Mouse (Mus musculus) heart, adult 2 months (tissue): ENCODE measurements at regions not wholly inside any gene's neighbourhood (a gene's known extent, or its start where the extent isn't known, plus 50 kb on each side); places are given as distances from the start of the nearest gene placed in this dataset.

Experiments used
- DNase-seq, 2 experiments: peaks; one replicate each; pipeline ENCODE4 v3.0.0; 2021
- H3K27ac ChIP-seq: fragments of 200-600 bp; 2 replicates; pipeline ENCODE4 v1.8.1; 2022
- H3K27me3 ChIP-seq: fragments of 200-500 bp; 2 replicates; pipeline ENCODE4 v1.6.1; 2012; ENCODE audit warnings: mild to moderate bottlenecking, low read length, inconsistent platforms, mixed read lengths; ENCODE audit not compliant: control insufficient read depth, insufficient read depth
- H3K36me3 ChIP-seq: fragments of 200-500 bp; 2 replicates; pipeline ENCODE4 v1.6.1; 2012; ENCODE audit warnings: low read length, inconsistent platforms; ENCODE audit not compliant: control insufficient read depth, insufficient read depth
- H3K4me1 ChIP-seq: fragments of 200-500 bp; 2 replicates; pipeline ENCODE4 v1.6.1; 2011; ENCODE audit warnings: low read length; ENCODE audit not compliant: control insufficient read depth, insufficient read depth
- H3K4me3 ChIP-seq: fragments of 200-600 bp; 2 replicates; pipeline ENCODE4 v1.8.1; 2022
- H3K79me2 ChIP-seq: fragments of 200-500 bp; replicated peaks from 2 replicates; pipeline ENCODE4 v1.6.1; 2012; ENCODE audit warnings: mild to moderate bottlenecking, inconsistent platforms, low read length, moderate library complexity, mixed read lengths; ENCODE audit not compliant: control insufficient read depth, insufficient read depth
- H3K9ac ChIP-seq: fragments of 200-500 bp; 2 replicates; pipeline ENCODE4 v1.6.1; 2012; ENCODE audit warnings: low read depth, mild to moderate bottlenecking, control low read depth, inconsistent platforms, low read length, mixed read lengths
- CTCF ChIP-seq: fragments of 200-600 bp; IDR thresholded peaks from 2 replicates; pipeline ENCODE4 v1.8.1; 2022; ENCODE audit warnings: antibody characterized with exemption, mild to moderate bottlenecking, moderate library complexity
- EP300 ChIP-seq: fragments of 200-500 bp; IDR thresholded peaks from 2 replicates; pipeline ENCODE4 v1.6.1; 2011; ENCODE audit warnings: low read depth, low read length, control low read depth; ENCODE audit not compliant: insufficient read depth
- POLR2A ChIP-seq: fragments of 200-500 bp; IDR thresholded peaks from 2 replicates; pipeline ENCODE4 v1.6.1; 2011; ENCODE audit warnings: mild to moderate bottlenecking, low read depth, low read length, control low read depth; ENCODE audit not compliant: insufficient read depth
- WGBS: fragments of 180-500 bp; shearing (Covaris S2); methylation state at CpG from one replicate; pipeline ENCODE4 v1.1.7; 2018; 5-methylcytosine and 5-hydroxymethylcytosine counted together
- intact Hi-C: fragments of 180-260 bp; cut with DNase I; formaldehyde crosslinking; loops from one replicate; pipeline ENCODE4 v1.15.1; 2025

DNA sequence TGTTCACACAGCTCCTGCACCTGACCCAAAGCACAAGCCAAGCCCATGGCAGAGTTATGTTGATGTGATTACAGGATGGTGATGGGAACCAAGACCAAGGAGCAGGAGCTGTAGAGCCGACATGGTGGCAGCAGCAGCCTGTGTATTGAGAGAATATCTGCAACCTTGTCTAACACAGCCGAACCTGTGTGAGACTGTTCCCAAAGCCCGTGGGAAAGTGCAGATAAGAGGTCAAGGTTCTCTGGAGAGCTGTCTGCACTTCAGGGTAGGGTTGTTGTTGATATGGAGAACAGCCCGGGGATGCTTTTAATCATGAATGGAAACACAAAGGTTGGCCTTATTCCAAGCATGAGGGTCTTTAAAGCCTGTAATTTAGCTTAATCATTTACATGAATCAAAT lies 110.4 kb downstream of the Adra2a start:
- Histone ChIP-seq H3K36me3 (no peaks in the 10 kb centered on the region), H3K79me2 (no peaks in the 10 kb centered on the region), H3K9ac (no peak overlapping the region), H3K27me3 (no peaks in the 10 kb centered on the region; the same call in 1 of the 2 replicates), H3K4me3 (no peak overlapping the region), H3K27ac (no peak overlapping the region), H3K4me1 (no peaks in the 10 kb centered on the region)
- no peak for TF ChIP-seq EP300
- no peak for TF ChIP-seq POLR2A
- 22% methylated on average over 4 of the region's 4 CpGs for WGBS
- intact Hi-C loops, result no loop called here
- no peak for DNase-seq

DNA sequence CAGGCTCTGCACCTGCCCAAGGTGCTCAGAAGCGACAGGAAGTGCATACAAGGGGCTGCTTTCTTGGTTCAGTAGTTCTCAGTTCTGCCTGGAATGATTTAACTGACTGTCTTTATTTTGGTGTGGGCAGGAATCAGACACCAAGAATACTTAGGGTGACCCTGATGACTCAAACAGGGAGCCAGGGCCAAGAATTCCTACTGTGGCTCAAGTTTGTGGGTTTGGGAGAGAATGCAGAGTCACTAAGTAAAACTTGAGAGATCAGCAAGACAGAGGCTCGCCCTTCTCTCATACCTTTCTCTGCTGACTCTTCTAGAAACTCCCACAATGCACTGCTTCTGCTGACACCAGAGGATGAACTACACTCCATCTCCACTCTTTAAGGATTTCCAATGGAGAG lies 126.4 kb downstream of the Adra2a start:
- H3K4me3 ChIP-seq, result no peak overlapping the region
- no peaks in the 10 kb centered on the region for H3K79me2 ChIP-seq
- H3K4me1 ChIP-seq, result no peaks in the 10 kb centered on the region
- 0 out of 2 replicates have a peak, but pooled peaks cover 1% of the 10 kb centered on the region for H3K27me3 ChIP-seq
- H3K36me3 ChIP-seq, result no peaks in the 10 kb centered on the region
- no peak overlapping the region for H3K9ac ChIP-seq
- TF ChIP-seq POLR2A (no peak), CTCF (no peak), EP300 (no peak)
- no peak for DNase-seq
- WGBS, result 31% methylated on average over 2 of the region's 2 CpGs
- intact Hi-C loops, result no loop called here
- no peak overlapping the region for H3K27ac ChIP-seq

DNA sequence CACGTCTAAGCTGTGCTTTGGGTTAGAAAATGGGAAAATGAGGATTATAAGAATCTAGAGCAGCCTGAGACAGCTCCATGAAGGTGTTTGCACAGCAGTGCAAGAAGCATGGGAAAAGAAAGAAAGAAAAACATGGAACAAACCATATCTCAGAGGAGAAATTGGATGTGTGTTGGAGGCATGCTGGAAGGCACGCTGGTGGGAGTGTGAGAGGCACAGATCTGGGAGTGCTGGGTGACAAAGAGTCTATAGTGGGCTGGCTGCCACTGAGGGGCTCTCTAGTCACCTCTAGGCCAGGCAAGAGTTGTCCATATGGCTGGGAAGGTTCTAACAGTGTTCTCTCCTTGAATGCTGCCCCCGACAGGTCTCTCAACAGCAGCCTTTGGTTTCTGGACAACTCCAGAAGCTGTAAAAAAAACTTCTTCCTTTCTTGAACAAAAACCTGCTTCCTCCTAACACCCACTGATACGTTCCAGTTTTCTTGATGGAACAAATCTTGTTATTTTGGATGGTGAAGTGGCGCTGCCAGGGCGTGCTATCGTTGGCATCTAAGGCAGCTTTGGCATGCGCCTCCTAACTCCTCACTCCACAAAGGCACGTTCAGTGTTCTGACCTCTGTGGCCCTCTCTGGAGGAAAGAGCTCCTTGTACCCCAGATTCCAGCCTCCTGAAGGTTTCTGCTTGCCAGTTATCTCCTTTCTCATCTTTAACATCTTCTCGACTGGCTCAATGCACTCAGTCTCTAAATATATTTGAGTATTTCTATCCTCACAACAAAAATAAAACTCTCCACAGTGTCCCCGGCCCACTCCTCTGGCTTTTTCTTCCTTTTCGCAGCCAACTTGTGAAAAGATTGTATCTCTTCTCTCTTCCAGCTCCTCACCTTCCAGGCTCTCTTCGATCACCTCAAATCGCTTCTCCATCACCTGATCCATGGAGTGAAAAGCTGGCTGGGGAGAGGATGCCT lies 130.4 kb downstream of the Adra2a start:
- TF ChIP-seq CTCF (no peak), EP300 (no peak), POLR2A (no peak)
- 76% methylated on average over 14 of the region's 14 CpGs for WGBS
- Histone ChIP-seq H3K36me3 (no peaks in the 10 kb centered on the region), H3K27me3 (0 out of 2 replicates have a peak, but pooled peaks cover 1% of the 10 kb centered on the region), H3K79me2 (no peaks in the 10 kb centered on the region), H3K27ac (no peak overlapping the region), H3K4me1 (no peaks in the 10 kb centered on the region), H3K9ac (no peak overlapping the region), H3K4me3 (no peak overlapping the region)
- intact Hi-C loops, result no loop called here
- DNase-seq, result no peak

DNA sequence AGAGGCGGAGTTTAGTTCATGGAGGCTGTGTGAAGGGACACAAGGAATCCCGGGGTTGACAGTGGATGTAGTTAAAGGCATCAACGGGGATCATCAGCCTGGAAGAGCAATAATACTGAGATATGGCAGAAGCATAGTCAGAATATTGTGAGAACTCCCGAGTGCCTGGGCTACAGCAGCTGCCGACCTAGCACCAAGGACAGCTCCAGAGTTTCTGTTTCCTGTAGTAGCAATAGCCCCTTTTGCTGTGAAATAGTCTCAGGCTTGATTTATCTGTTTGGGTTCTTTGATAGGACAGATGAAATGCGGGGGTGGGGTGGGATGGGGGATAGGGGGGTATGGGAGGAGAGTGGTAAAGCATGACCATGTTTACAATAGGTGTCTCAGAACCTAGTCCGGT lies 131.8 kb downstream of the Adra2a start:
- intact Hi-C loops, result no loop called here
- TF ChIP-seq CTCF (no peak), POLR2A (no peak), EP300 (no peak)
- no peaks in the 10 kb centered on the region for H3K36me3 ChIP-seq
- H3K27me3 ChIP-seq, result no peaks in the 10 kb centered on the region
- H3K9ac ChIP-seq, result no peak overlapping the region
- 37% methylated on average over 7 of the region's 7 CpGs for WGBS
- H3K79me2 ChIP-seq, result no peaks in the 10 kb centered on the region
- no peak overlapping the region for H3K4me3 ChIP-seq
- H3K4me1 ChIP-seq, result no peaks in the 10 kb centered on the region
- H3K27ac ChIP-seq, result no peak overlapping the region
- DNase-seq, result no peak

DNA sequence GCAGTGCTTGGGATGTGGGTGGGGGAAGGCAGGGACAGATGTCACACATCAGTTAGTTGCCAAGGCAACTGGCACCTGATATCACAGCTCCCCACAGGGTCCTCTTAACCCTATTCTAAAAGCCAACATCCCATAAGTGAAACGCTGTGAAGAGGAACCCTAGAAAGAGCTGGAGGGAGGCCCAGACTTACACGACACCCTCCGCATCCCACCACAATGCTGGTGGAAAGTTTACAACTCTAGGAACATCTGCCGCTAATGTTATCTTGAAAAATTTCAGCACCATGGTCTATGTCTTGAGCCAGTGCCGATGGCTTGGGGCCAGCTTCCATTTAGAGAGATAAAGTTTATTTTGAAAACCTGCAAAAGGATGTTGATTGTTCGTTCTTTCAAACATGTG lies 133.5 kb downstream of the Adra2a start:
- Histone ChIP-seq H3K79me2 (no peaks in the 10 kb centered on the region), H3K27me3 (no peaks in the 10 kb centered on the region), H3K9ac (no peak overlapping the region), H3K36me3 (no peaks in the 10 kb centered on the region), H3K4me1 (no peaks in the 10 kb centered on the region), H3K27ac (no peak overlapping the region), H3K4me3 (no peak overlapping the region)
- TF ChIP-seq EP300, result no peak
- TF ChIP-seq CTCF, result no peak
- TF ChIP-seq POLR2A, result no peak
- no peak for DNase-seq
- 15% methylated on average over 6 of the region's 6 CpGs for WGBS
- intact Hi-C loops, result no loop called here

DNA sequence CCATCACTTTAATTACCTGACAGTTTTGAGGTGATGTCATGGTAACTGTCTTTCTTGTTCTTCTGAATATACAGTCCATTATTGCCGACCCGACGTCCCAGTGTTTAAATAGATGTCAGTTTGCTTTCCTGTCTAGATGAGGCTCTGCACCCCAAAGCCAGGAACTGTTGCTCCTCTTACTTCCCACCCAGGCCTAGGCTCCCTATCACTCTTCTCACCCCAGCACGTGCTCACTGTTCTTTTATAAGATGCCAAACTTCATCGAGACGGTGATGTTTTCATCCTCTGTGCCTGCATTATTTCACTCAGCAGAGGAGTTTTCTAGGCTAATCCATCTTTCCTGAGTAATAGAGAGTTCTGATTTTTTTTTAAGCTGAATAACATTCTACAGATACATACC lies 156.5 kb downstream of the Adra2a start:
- DNase-seq, result no peak
- Histone ChIP-seq H3K27me3 (no peaks in the 10 kb centered on the region), H3K36me3 (no peaks in the 10 kb centered on the region), H3K4me3 (no peak overlapping the region), H3K79me2 (no peaks in the 10 kb centered on the region), H3K4me1 (no peaks in the 10 kb centered on the region), H3K27ac (no peak overlapping the region), H3K9ac (no peak overlapping the region)
- WGBS, result 76% methylated on average over 6 of the region's 6 CpGs
- intact Hi-C loops, result no loop called here
- no peak for TF ChIP-seq EP300
- TF ChIP-seq POLR2A, result no peak
- TF ChIP-seq CTCF, result no peak
